Mouse (Mus musculus) forebrain, postnatal 0 days (tissue): ENCODE measurements around the gene Chrna1. TPM values are rescaled to one million over a fixed set of nuclear protein-coding genes. Genes with fewer than 3 reads are reported as not detected.

Experiments
- ATAC-seq: fragments of 200-750 bp; cut with Nextera tagmentation; 2 replicates; pipeline ENCODE4 v1.8.0; 2017; ENCODE audit warnings: mild to moderate bottlenecking, moderate library complexity
- DNase-seq: peaks from one replicate; pipeline ENCODE4 v3.0.0-alpha.2; 2015
- H3K27ac ChIP-seq: fragments of 300-500 bp; sonication (generic); 2 replicates; pipeline ENCODE4 v1.5.1; 2014; ENCODE audit warnings: low read depth, mild to moderate bottlenecking, antibody characterized with exemption, low read length, moderate library complexity, mixed read lengths
- H3K27me3 ChIP-seq: fragments of 300-500 bp; sonication (generic); 2 replicates; pipeline ENCODE4 v1.6.1; 2014; ENCODE audit warnings: mild to moderate bottlenecking, low read length, mixed read lengths; ENCODE audit not compliant: insufficient read depth
- H3K36me3 ChIP-seq: fragments of 300-500 bp; sonication (generic); 2 replicates; pipeline ENCODE4 v1.6.1; 2014; ENCODE audit warnings: mild to moderate bottlenecking, moderate library complexity; ENCODE audit not compliant: insufficient read depth
- H3K4me1 ChIP-seq: fragments of 300-500 bp; sonication (generic); 2 replicates; pipeline ENCODE4 v1.6.1; 2014; ENCODE audit warnings: antibody characterized with exemption; ENCODE audit not compliant: insufficient read depth
- H3K4me2 ChIP-seq: fragments of 300-500 bp; sonication (generic); 2 replicates; pipeline ENCODE4 v1.6.1; 2014; ENCODE audit warnings: low read depth, mild to moderate bottlenecking, moderate library complexity
- H3K4me3 ChIP-seq: fragments of 300-500 bp; sonication (generic); 2 replicates; pipeline ENCODE4 v1.5.1; 2014; ENCODE audit warnings: low read depth, low read length, mixed read lengths
- H3K9ac ChIP-seq: fragments of 300-500 bp; sonication (generic); 2 replicates; pipeline ENCODE4 v1.6.1; 2014; ENCODE audit warnings: mild to moderate bottlenecking
- H3K9me3 ChIP-seq: fragments of 300-500 bp; sonication (generic); 2 replicates; pipeline ENCODE4 v1.6.1; 2016; ENCODE audit warnings: low read length
- CTCF ChIP-seq: sonication (generic); IDR thresholded peaks from 2 replicates; pipeline ENCODE4 v1.5.1; 2016; ENCODE audit warnings: antibody characterized with exemption, control low read depth, low read depth
- WGBS: fragments of 180-500 bp; shearing (Covaris S2); extraction: QIAGEN DNeasy Blood & Tissue Kit; methylation state at CpG from one replicate; pipeline ENCODE4 v1.1.7; 2014; 5-methylcytosine and 5-hydroxymethylcytosine counted together
- polyA plus RNA-seq: library from polyadenylated mRNA; unstranded; fragments of >200 nt; fragmentation: Nextera tagmentation; extraction: Ambion mirVana; gene quantifications from 2 replicates; pipeline ENCODE4 v1.2.1, GENCODE M21; 2015
- total RNA-seq: library from RNA; depleted of rRNA; stranded (reverse); fragments of >200 nt; gene quantifications from 2 replicates; pipeline ENCODE4 v1.2.3, GENCODE M21; 2014; rRNA removed

The Chrna1 gene
- total RNA-seq (0.05 TPM in 1 of 2 replicates, not detected in the other), polyA plus RNA-seq (0.08 and 0.17 TPM in 2 replicates)

DNA sequence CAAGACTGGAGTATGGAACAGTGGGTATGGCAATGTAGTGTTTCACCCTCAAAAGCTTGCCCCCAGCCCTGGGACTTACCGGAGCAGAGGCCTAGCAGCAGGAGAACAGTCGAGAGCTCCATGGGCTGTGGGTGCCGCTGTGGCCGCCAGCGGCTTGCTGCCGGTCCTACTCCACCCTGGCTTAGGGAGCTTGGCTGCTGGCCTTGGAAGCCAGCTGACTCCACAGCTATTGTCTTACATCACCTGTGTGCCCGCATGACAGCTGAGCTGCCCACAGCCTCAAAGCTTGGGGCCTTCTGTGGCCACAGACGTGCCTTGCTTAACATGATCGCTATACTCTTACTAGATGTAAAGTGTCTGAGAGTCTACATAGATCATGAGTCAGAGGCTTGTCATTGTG is at the start of gene Chrna1:
Gene Chrna1 (minus strand): TSS at position 173 of the 400 bp plus-strand sequence.
- no peak within 1 kb of the TSS for H3K4me2 ChIP-seq
- WGBS = 90% methylated on average over 9 of the region's 9 CpGs
- H3K27ac ChIP-seq = no peak within 1 kb of the TSS
- no peaks in the 10 kb centered on the region for H3K4me1 ChIP-seq
- no peaks in the 10 kb centered on the region for H3K27me3 ChIP-seq
- no peaks in the 10 kb centered on the region for H3K9me3 ChIP-seq
- no peak within 1 kb of the TSS for H3K9ac ChIP-seq
- DNase-seq = no peak
- no peak for TF ChIP-seq CTCF
- no peak within 1 kb of the TSS for H3K4me3 ChIP-seq
- no peak for ATAC-seq
- H3K36me3 ChIP-seq = no peaks in the 10 kb centered on the region

DNA sequence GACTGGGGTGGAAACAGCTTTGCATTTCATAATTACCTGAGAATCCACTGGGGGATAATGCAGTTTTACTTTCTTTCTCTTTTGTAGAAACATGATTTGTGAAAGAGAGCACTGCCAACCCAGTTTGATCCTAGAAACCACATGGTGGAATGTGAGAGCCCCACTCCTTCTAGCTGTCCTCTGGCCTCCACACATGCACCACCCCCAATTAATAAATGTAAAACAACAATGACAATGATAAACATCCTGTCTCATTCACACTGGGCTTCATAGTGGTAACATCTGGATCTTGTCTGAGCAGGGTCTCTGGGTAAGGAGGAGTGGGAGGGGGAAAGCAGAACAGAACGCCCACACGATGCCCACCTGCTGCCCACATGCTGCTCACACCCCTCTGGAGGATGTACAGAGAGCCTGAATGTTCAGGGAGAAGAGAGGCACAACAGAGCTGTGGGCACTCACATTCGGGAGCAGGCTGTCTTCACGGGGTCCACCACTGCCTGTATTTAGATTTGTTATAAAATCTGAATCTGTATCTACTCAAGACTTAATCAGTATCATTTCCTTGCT is 38.4 kb upstream of the Chrna1 start:
- Histone ChIP-seq H3K9ac (no peak overlapping the region), H3K36me3 (peaks cover 21% of the 10 kb centered on the region; the same call in 1 of the 2 replicates), H3K4me2 (no peak overlapping the region), H3K4me1 (no peaks in the 10 kb centered on the region), H3K27me3 (no peaks in the 10 kb centered on the region), H3K9me3 (no peaks in the 10 kb centered on the region), H3K27ac (no peak overlapping the region), H3K4me3 (no peak overlapping the region)
- WGBS = 85% methylated on average over 4 of the region's 4 CpGs
- ATAC-seq (no peak), DNase-seq (no peak)
- TF ChIP-seq CTCF = no peak

- Histone ChIP-seq H3K4me2 (no peak overlapping the region), H3K27me3 (no peaks in the 10 kb centered on the region), H3K9me3 (no peaks in the 10 kb centered on the region), H3K36me3 (peaks cover 12% of the 10 kb centered on the region), H3K27ac (no peak overlapping the region), H3K4me1 (no peaks in the 10 kb centered on the region), H3K4me3 (no peak overlapping the region), H3K9ac (no peak overlapping the region)
- TF ChIP-seq CTCF = no peak
- DNase-seq = no peak
- ATAC-seq = no peak
- 90% methylated on average over 17 of the region's 17 CpGs for WGBS
These were observed 36.4 kb upstream of the Chrna1 start for GRCm38 (mm10) chr2:73616434-73617057.

DNA sequence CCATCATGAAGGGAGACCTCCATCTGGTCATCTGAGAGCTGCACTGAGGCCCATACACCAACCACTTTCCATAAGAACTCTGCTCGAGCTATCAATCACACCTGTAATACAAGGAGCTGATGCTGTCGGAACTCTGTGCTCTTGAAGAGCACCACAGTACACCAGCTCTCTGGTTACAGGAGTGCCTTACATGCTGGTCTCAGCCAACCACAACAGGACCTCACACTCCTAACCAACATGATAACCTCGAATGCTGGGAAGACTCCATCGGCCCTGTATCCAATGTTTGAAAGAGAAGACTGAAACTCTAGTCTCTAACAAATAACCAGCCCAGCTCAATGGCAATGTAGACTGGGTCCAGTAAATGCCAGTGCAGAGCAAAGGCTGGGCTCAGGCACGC is 35.3 kb upstream of the Chrna1 start:
- no peak for TF ChIP-seq CTCF
- 92% methylated on average over 5 of the region's 5 CpGs for WGBS
- Histone ChIP-seq H3K27ac (no peak overlapping the region), H3K4me3 (no peak overlapping the region), H3K27me3 (no peaks in the 10 kb centered on the region), H3K4me1 (no peaks in the 10 kb centered on the region), H3K36me3 (peaks cover 12% of the 10 kb centered on the region), H3K9me3 (no peaks in the 10 kb centered on the region), H3K9ac (no peak overlapping the region), H3K4me2 (no peak overlapping the region)
- no peak for DNase-seq
- ATAC-seq = no peak

GRCm38 (mm10) chr2:73614303-73614702 is 34.2 kb upstream of the Chrna1 start:
- 94% methylated on average over 8 of the region's 8 CpGs for WGBS
- Histone ChIP-seq H3K4me1 (no peaks in the 10 kb centered on the region), H3K4me3 (no peak overlapping the region), H3K9me3 (no peaks in the 10 kb centered on the region), H3K36me3 (peaks cover 12% of the 10 kb centered on the region), H3K27ac (no peak overlapping the region), H3K4me2 (no peak overlapping the region), H3K9ac (no peak overlapping the region), H3K27me3 (no peaks in the 10 kb centered on the region)
- DNase-seq (no peak), ATAC-seq (peak; percentile 87)
- no peak for TF ChIP-seq CTCF

GRCm38 (mm10) chr2:73612941-73613340 is 32.8 kb upstream of the Chrna1 start:
- H3K27me3 ChIP-seq = no peaks in the 10 kb centered on the region
- H3K4me3 ChIP-seq = no peak overlapping the region
- no peak for DNase-seq
- no peak for ATAC-seq
- no peak overlapping the region for H3K27ac ChIP-seq
- H3K9ac ChIP-seq = no peak overlapping the region
- H3K4me1 ChIP-seq = no peaks in the 10 kb centered on the region
- WGBS = 96% methylated on average over 7 of the region's 7 CpGs
- H3K4me2 ChIP-seq = no peak overlapping the region
- peaks cover 12% of the 10 kb centered on the region for H3K36me3 ChIP-seq
- no peaks in the 10 kb centered on the region for H3K9me3 ChIP-seq
- TF ChIP-seq CTCF = no peak

DNA sequence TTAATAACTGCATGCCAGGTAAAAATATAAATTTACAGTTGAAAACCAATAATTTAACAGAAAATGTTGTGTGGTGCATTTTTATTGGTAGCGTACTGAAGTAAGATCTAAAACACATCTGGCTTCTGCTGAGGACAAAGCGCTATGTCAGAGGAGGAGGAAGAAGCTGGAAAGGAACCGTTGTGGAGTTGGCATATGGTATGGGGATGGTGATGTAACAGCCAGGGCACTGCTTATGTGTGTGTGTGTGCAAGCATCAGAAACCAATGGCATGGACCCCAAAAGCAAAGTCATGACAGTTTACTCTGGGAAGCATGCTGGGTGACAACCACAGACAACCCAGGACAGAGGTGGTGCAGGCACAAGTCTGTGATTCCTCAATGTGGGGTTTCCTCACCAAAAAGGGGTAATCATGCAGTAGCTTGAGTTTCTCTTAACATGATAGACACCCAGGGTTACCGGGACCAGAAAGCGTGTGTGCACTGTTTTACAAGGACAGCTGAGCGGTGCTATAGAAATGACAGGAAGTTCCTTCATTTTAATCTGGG is 32.3 kb upstream of the Chrna1 start:
- no peak for ATAC-seq
- no peaks in the 10 kb centered on the region for H3K9me3 ChIP-seq

More for the DNA sequence above, 32.3 kb upstream of the Chrna1 start:
- H3K27ac ChIP-seq = no peak overlapping the region
- peaks cover 12% of the 10 kb centered on the region for H3K36me3 ChIP-seq
- 85% methylated on average over 6 of the region's 6 CpGs for WGBS
- no peaks in the 10 kb centered on the region for H3K27me3 ChIP-seq
- H3K4me1 ChIP-seq = no peaks in the 10 kb centered on the region
- no peak for DNase-seq
- no peak overlapping the region for H3K4me2 ChIP-seq
- TF ChIP-seq CTCF = no peak
- no peak overlapping the region for H3K4me3 ChIP-seq
- no peak overlapping the region for H3K9ac ChIP-seq
